ENCODE assay signal across 12 mouse cellular contexts in genomic region chr9:64546344-64546991, GRCm38 (mm10).
DNase-seq lines count a peak whose midpoint lies in the region; ATAC-seq and TF ChIP-seq lines count a peak whose summit lies in the region.
"Had no signal": no experiment of that assay in that cellular context is flagged by ENCODE, and none has a peak within 500 bp of the region (broad histone marks: within the 10 kb centered on the region; RNA-seq: fewer than 3 reads in every experiment).

No protein-coding gene starts in this region.

- WGBS in intestine, embryonic 14.5 days, result 64% methylated on average over 7 of the region's 7 CpGs
- WGBS in intestine, postnatal 0 days, result 77% methylated on average over 7 of the region's 7 CpGs
- 60% methylated on average over 7 of the region's 7 CpGs for WGBS in midbrain, embryonic 14.5 days
- WGBS in midbrain, embryonic 15.5 days, result 35% methylated on average over 7 of the region's 7 CpGs
- 47% methylated on average over 7 of the region's 7 CpGs for WGBS in kidney, postnatal 0 days

- H3K9ac ChIP-seq in intestine, embryonic 14.5 days (ENCODE audit: low read length), result no peak overlapping the region
- no peak overlapping the region for H3K9ac ChIP-seq in intestine, postnatal 0 days (ENCODE audit: low read depth, low read length)
- no peak overlapping the region for H3K9ac ChIP-seq in midbrain, embryonic 14.5 days (replicated peaks; ENCODE audit: low read length)
- H3K9ac ChIP-seq in midbrain, embryonic 15.5 days, result no peak overlapping the region
- H3K9ac ChIP-seq in kidney, postnatal 0 days (ENCODE audit: low read depth, low read length), result no peak overlapping the region

- no peaks in the 10 kb centered on the region for H3K4me1 ChIP-seq in intestine, embryonic 14.5 days (replicated peaks; ENCODE audit: control insufficient read depth, insufficient read depth, low read length)
- no peaks in the 10 kb centered on the region for H3K4me1 ChIP-seq in intestine, postnatal 0 days (replicated peaks; ENCODE audit: control insufficient read depth, insufficient read depth, low read length)
- peaks cover 15% of the 10 kb centered on the region for H3K4me1 ChIP-seq in midbrain, embryonic 14.5 days (ENCODE audit: control insufficient read depth, insufficient read depth, low read length)
- peaks cover 18% of the 10 kb centered on the region for H3K4me1 ChIP-seq in midbrain, embryonic 15.5 days
- no peaks in the 10 kb centered on the region for H3K4me1 ChIP-seq in kidney, postnatal 0 days (replicated peaks; ENCODE audit: insufficient read depth, low read length)
- H3K4me1 ChIP-seq: megakaryocyte, embryonic 14.5 days had no signal

- no peak for TF ChIP-seq CTCF in intestine, postnatal 0 days (IDR thresholded peaks at IDR 0.05; ENCODE audit: low read depth)
- no peak for TF ChIP-seq CTCF in kidney, postnatal 0 days (IDR thresholded peaks at IDR 0.05; ENCODE audit: low read depth)

- DNase-seq in intestine, embryonic 14.5 days (ENCODE audit: low spot score), result no peak
- DNase-seq in midbrain, embryonic 14.5 days, result no peak
- peak; percentile 41 for DNase-seq in kidney, postnatal 0 days (ENCODE audit: low spot score)
- DNase-seq in spleen, postnatal 14 days (ENCODE audit: low spot score in 2 of 2), result no peak
- DNase-seq: layer of hippocampus, adult 9-11 months; left cerebral cortex, postnatal 4 days; thymus, postnatal 4 days had no signal

- no peak for ATAC-seq in intestine, embryonic 14.5 days (replicated peaks; ENCODE audit: low FRiP score, low TSS enrichment, low read depth)
- ATAC-seq in intestine, postnatal 0 days, result no peak
- no peak for ATAC-seq in midbrain, embryonic 14.5 days (ENCODE audit: low FRiP score, low TSS enrichment)
- ATAC-seq in midbrain, embryonic 15.5 days (replicated peaks), result no peak
- no peak for ATAC-seq in kidney, postnatal 0 days (replicated peaks; ENCODE audit: low FRiP score, low read depth)
- ATAC-seq in megakaryocyte, adult 5-6 weeks (ENCODE audit: poor library complexity, severe bottlenecking), result no peak

- H3K9me3 ChIP-seq in intestine, embryonic 14.5 days (ENCODE audit: control insufficient read depth, low read length), result no peaks in the 10 kb centered on the region
- no peaks in the 10 kb centered on the region for H3K9me3 ChIP-seq in intestine, postnatal 0 days (ENCODE audit: control insufficient read depth)
- H3K9me3 ChIP-seq in midbrain, embryonic 14.5 days (ENCODE audit: control insufficient read depth, low read length), result no peaks in the 10 kb centered on the region
- no peaks in the 10 kb centered on the region for H3K9me3 ChIP-seq in midbrain, embryonic 15.5 days
- H3K9me3 ChIP-seq in kidney, postnatal 0 days (replicated peaks; ENCODE audit: low read length), result no peaks in the 10 kb centered on the region
- H3K9me3 ChIP-seq: hindbrain, embryonic 10.5 days; megakaryocyte, embryonic 14.5 days had no signal

- H3K4me3 ChIP-seq in intestine, embryonic 14.5 days (ENCODE audit: low read depth, low read length), result no peak overlapping the region
- no peak overlapping the region for H3K4me3 ChIP-seq in intestine, postnatal 0 days (ENCODE audit: low read depth, low read length)
- no peak overlapping the region for H3K4me3 ChIP-seq in midbrain, embryonic 14.5 days (replicated peaks; ENCODE audit: low read depth, low read length)
- H3K4me3 ChIP-seq in midbrain, embryonic 15.5 days, result no peak overlapping the region
- H3K4me3 ChIP-seq in kidney, postnatal 0 days (replicated peaks; ENCODE audit: low read depth, low read length), result no peak overlapping the region
- H3K4me3 ChIP-seq: hindbrain, embryonic 10.5 days; megakaryocyte, embryonic 14.5 days had no signal

- no peaks in the 10 kb centered on the region for H3K27me3 ChIP-seq in intestine, embryonic 14.5 days (replicated peaks; ENCODE audit: control insufficient read depth, insufficient read depth, low read length)
- H3K27me3 ChIP-seq in intestine, postnatal 0 days (replicated peaks; ENCODE audit: control insufficient read depth, insufficient read depth, low read length), result no peaks in the 10 kb centered on the region
- no peaks in the 10 kb centered on the region for H3K27me3 ChIP-seq in midbrain, embryonic 14.5 days (ENCODE audit: control insufficient read depth, insufficient read depth, low read length)
- H3K27me3 ChIP-seq in midbrain, embryonic 15.5 days (replicated peaks), result no peaks in the 10 kb centered on the region
- H3K27me3 ChIP-seq in kidney, postnatal 0 days (ENCODE audit: insufficient read depth, low read length), result no peaks in the 10 kb centered on the region

- H3K4me2 ChIP-seq in intestine, embryonic 14.5 days (ENCODE audit: low read length), result no peak overlapping the region
- H3K4me2 ChIP-seq in intestine, postnatal 0 days (replicated peaks; ENCODE audit: low read depth), result no peak overlapping the region
- no peak overlapping the region for H3K4me2 ChIP-seq in midbrain, embryonic 14.5 days (ENCODE audit: low read length)
- H3K4me2 ChIP-seq in midbrain, embryonic 15.5 days, result no peak overlapping the region
- no peak overlapping the region for H3K4me2 ChIP-seq in kidney, postnatal 0 days (ENCODE audit: low read length)

- no peaks in the 10 kb centered on the region for H3K36me3 ChIP-seq in intestine, embryonic 14.5 days (ENCODE audit: control insufficient read depth, insufficient read depth, low read length)
- no peaks in the 10 kb centered on the region for H3K36me3 ChIP-seq in intestine, postnatal 0 days (ENCODE audit: control insufficient read depth, insufficient read depth)
- H3K36me3 ChIP-seq in midbrain, embryonic 14.5 days (ENCODE audit: control insufficient read depth, insufficient read depth, low read length), result no peaks in the 10 kb centered on the region
- H3K36me3 ChIP-seq in midbrain, embryonic 15.5 days (replicated peaks), result no peaks in the 10 kb centered on the region
- no peaks in the 10 kb centered on the region for H3K36me3 ChIP-seq in kidney, postnatal 0 days (ENCODE audit: insufficient read depth, low read length)
- H3K36me3 ChIP-seq: hindbrain, embryonic 10.5 days had no signal

- 0 out of 2 replicates have a peak overlapping the region, but pooled peaks have one; percentile 33 for H3K27ac ChIP-seq in intestine, embryonic 14.5 days (ENCODE audit: low read depth)
- no peak overlapping the region for H3K27ac ChIP-seq in intestine, postnatal 0 days (ENCODE audit: low read depth, low read length)
- peak overlapping the region; percentile 13; the same call in 1 of the 2 replicates for H3K27ac ChIP-seq in midbrain, embryonic 14.5 days (replicated peaks; ENCODE audit: low read depth, low read length)
- no peak overlapping the region for H3K27ac ChIP-seq in midbrain, embryonic 15.5 days
- no peak overlapping the region for H3K27ac ChIP-seq in kidney, postnatal 0 days
- H3K27ac ChIP-seq: hindbrain, embryonic 10.5 days had no signal

Comparison
In these comparisons a context has a peak if more than half of its experiments do, and no peak if none do; other contexts are left out.
1. H3K27ac ChIP-seq: peak in intestine, embryonic 14.5 days (single experiment) and midbrain, embryonic 14.5 days (single experiment); none in intestine, postnatal 0 days (single experiment), midbrain, embryonic 15.5 days (single experiment) and kidney, postnatal 0 days (single experiment).